Mouse (Mus musculus) heart, adult 8-10 months (tissue): ENCODE data around the gene Ctsw. TPM values are rescaled to one million over a fixed set of nuclear protein-coding genes. Genes with fewer than 3 reads are reported as not detected.

Experiments used
- DNase-seq: peaks from one replicate; pipeline ENCODE4 v3.0.0; 2022; ENCODE audit warnings: low spot score
- total RNA-seq, 4 experiments: library from RNA; stranded (reverse); gene quantifications; 2 replicates each; pipeline ENCODE4 v1.2.4; 2022

The Ctsw gene
- total RNA-seq, 4 experiments from 2014 or later = 0.29 to 0.38 (median 0.37) TPM; not detected in 1

DNA sequence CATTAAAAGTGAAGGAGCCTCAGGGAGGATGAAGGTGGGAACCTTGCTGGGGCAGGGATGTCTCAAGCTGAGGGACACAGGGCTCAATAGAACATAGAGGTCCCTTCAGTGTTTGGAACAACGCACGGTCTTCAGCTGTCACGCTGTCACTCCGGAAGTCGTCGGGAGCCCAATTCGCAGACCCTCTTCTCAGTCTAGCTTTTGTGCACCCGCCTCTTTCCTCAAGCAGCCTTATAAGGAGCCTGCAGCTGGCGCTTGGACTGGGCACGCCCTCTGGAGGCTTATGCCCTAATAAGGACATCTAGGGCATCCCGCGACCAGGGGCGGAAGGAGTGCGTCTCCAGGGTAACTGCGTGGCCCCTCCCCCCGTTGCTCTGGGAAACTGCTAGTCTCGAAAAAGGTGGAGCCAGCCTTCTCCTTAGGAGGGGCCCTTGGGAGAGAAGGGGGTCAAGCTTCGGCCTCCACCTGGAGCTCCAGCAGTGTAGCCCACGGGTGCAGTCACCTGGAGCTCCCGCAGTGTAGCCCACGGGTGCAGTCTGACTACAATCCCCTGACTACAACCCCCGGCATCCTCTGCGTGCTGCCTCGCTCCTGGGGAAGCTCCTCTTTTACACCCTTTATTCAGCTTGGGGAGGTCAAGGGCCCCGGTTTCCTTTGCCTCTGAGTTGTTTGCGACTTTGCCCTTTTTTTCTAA, 20.7 kb upstream of the Ctsw start:
- peak; percentile 97 for DNase-seq

DNA sequence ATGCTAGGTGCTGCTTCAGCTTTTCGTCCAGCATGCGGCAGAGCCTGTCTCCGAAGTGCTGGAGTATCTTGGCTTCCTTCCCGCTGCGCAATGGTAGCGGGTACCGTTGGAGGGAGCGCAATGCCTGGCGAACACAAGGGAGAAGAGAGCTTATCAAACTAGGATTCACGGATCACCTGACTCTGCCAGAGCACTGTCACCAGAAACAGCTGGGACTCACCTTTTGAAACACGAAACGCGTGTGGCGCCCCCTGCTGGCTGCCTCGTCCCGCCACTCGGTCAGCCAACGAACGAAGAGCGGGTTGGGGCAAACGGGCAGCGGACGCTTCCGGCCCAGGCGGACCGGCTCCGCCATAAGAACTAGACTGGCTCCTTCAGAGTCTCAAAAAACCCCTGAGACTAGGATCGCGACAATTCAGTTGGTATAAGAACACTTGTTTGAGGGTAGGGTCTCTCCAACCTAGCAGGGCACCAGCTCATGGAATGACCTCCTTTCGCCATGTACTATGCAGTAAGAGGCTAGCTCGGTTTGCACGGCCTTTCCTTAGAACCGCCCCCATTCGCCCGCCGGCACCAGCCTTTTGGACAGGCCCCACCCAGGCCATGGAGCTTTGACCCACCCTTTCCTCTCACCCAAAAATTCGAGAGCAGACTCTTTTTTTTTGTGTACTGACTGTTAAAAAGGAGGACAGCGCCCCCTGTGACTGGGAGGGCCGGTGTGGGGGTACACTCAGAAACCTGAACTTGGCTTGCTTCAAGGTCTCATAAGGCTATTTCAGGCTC, 19.7 kb upstream of the Ctsw start, which contains the start of gene Mus81:
Mus81 (minus strand) TSS at position 635 of the 783 bp plus-strand sequence.
- peak; percentile 98 for DNase-seq

DNA sequence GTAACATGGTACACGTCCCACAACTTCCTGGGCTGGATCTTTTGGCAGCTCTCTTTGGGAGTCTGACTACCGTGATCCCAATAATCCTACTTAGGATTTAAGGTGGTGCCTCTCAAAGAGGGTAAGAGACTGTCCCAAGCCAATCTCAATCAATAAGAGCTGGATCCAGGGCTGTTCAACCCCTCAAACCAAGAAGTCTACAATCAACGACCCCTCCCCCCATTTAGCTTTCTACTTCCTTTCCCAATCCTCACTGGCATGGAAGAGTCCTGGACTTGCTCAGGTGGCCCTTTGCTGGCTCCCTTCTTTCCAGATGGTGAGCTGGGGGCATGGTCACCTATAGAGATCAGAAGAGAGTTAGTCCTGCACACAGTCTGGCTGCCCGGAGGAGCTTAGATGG, 18.5 kb upstream of the Ctsw start:
- DNase-seq = no peak

DNA sequence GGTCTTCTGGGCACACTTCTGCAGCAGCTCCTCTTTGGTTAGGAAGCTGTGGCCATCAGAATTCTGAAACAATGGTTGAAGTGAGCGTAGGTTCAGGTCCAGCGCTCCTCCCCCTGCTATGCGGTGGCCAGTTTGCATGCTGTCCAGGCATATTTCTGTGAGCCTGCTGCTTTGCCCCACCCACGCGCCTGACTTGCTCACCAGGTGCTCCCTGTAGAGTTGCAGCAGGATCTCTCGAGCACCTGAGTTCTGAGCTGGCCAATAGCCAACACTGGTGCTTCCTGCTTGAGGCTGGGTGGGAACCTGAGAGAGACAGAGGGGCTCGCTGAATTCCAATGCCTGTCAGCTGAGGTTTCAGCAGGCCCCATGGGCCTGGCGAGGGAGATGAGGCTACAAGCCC, 18.0 kb upstream of the Ctsw start:
- no peak for DNase-seq

DNA sequence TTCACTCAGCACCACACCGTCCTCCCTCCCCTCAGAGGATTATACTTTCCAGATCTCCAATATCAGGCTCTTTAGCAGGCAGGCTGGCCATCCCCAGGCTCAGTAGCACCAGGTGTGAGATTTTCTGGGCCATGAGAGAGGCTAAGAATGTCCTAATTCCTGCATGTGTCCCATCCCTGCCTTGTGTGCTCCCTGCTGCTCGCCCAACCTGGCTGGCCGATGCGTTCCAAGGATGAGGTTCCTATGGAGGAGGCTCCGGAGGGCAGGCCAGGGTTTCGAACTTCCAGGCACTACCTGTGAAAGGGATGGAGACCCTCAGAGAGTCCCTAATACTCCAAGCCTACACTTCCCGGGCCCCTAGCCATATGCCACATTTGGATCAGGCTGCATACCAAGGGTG, 17.5 kb upstream of the Ctsw start:
- DNase-seq = no peak

DNA sequence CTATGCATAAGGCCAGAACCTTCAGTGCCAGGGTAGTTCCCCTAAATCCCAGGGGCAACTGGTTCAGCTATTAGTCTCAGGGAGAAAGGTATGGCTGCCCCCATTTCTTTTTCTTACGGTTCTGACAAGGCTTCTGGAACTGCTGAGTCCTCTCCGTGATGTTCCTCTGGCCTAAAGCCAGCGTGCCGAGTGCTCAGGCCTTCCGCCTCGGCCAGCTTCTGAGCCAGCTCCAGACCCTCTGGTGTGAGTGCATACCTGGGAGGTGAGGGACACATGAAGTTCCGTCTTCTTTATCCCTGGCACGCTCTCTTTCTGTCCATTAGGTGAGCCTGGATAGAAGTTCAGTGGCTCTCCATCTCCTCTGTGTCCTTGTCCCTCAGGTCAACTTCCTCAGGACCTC, 17.1 kb upstream of the Ctsw start:
- no peak for DNase-seq

DNA sequence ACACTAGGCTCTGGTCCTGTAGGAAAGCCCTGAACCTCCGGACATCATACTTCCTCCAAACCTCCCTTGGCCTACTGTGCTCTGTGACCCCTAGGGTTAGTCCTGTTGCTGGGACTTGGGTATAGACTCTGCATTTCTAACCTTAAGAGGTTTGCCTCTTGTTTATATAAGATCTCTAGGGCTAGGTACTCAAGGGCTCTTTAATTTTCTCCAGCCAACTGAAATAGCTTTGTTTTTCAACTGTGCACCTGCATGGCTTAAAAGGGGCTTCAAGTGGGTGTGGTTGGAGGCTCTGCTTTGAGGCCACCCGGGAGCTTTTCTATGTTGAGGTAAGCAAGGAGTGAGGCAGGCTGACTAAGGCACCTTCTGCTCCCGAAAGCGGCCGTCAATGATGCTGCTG, 16.2 kb upstream of the Ctsw start:
- no peak for DNase-seq

DNA sequence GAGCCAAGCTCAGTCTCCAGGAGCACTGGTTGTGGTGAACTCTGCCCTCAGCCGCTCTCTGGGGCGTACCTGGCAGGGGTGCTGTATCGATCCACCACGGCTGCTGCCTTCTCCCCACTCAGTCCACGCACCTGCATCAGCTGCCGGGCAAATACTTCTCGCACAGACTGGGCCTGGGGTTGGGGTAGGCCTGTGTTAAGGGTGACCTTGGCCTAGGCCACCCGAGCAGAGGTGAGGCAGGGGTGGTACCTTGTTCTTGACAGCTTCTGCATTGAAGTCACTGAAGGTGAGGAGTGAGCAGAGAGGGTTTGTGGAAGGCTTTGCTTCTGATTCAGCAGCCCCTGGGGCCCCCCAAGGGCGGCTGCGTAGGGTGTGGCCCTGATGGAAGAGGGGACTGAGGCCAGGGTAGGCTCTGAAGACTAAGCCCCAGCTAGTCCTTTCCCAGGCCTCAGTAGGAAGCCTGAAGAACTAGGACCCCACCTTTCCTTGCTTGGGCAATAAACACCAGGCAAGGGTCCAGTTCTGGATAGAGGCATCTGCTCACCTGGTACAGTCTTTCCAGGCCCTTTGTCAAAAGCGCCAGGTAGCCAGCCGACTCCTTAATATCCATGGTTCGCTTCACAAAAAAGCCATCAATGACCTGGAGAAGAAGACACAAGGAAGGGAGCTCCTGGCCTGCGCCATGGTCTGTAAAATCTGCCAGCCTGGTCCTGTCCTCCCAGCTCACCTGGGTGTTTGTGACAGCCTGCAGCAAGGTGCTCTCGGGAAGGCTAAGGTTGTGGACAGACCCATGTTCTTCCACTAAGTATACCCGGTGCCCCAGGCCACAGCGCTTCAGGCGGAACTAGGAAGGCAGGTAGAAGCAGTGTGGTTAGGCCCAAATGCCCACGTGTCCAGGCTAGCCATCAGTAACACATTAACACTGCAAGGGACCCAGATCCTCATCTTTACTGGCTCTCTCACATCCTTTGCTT, 15.4 kb upstream of the Ctsw start:
- no peak for DNase-seq

DNA sequence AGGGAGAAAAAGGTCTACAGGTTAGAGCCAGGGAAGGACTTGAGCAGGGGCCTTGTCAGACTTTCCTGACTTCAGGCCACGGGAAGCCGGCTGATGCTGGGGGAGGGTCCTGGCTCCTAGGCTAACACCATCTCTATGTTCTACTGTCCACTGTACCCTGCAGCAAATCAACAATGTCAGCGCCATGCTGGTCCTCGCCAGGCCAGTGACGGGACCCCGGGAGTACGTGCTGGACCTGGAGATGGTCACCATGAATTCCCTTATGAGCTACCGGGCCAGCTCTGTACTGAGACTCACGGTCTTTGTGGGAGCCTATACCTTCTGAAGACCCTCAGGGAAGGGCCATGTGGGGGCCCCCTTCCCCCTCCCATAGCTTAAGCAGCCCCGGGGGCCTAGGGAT, 13.1 kb upstream of the Ctsw start:
- DNase-seq = no peak

DNA sequence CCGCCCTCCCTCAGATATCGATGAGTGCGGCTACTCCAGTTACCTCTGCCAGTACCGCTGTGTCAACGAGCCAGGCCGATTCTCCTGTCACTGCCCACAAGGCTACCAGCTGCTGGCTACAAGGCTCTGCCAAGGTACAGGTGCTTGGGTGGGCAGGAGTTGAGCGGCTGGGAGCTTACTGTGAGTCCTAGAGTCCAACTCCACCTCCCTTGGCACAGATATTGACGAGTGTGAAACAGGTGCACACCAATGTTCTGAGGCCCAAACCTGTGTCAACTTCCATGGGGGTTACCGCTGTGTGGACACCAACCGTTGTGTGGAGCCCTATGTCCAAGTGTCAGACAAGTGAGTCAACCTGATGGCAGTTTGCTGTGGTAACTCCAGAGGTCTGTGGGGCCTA, 11.7 kb upstream of the Ctsw start:
- DNase-seq = no peak

DNA sequence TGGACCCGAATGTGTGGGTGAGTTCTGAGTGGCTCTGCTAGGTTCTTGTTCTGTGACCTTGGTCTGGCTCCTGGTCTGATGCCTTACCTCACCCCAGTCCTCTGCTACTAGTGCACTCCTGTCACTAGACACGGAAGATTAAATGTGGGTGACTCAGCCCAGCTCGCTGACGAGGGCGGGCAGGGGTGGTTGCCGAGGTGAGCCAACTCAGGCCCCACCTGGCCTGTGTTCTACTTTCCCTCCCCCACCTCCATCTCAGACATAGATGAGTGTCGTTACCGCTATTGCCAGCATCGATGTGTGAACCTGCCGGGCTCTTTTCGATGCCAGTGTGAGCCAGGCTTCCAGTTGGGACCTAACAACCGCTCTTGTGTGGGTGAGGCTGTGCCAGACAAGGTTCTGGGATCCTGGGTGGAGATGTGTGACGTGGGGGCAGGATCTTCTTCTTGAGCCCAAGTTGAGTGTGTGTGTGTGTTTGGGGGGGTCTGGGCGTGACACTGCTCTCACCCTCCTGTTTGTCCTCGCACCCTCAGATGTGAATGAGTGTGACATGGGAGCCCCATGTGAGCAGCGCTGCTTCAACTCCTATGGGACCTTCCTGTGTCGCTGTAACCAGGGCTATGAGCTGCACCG, 9.5 kb upstream of the Ctsw start:
- DNase-seq = no peak

DNA sequence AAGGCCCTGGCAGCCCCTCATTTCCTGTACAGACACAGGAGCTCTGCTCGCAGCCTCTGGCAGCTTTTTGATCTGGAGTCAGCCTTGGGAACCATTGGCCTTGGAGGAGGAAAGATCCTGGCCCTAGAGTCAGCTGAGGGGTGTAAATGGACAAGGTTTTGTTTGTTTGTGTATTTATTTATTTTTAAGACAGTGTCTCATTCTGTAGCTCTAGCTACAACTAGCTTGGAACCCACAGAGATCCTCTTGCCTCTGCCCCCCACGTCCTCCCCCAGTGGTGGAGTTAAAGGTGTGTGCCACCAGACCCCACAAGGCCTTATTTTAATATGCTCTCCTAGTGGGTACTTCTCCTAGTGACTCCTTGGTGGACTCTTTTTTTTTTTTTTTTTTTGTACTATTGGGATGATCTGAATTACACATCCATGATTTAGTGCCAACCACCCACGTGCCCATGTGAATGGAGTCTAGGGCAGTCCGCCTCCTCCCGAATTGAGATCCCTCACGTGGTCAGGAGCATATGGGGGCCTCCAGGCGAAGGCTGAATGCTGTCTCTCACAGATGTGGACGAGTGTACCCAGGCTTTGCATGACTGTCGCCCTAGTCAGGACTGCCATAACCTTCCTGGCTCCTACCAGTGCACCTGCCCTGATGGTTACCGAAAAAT, 8.8 kb upstream of the Ctsw start:
- DNase-seq = no peak

DNA sequence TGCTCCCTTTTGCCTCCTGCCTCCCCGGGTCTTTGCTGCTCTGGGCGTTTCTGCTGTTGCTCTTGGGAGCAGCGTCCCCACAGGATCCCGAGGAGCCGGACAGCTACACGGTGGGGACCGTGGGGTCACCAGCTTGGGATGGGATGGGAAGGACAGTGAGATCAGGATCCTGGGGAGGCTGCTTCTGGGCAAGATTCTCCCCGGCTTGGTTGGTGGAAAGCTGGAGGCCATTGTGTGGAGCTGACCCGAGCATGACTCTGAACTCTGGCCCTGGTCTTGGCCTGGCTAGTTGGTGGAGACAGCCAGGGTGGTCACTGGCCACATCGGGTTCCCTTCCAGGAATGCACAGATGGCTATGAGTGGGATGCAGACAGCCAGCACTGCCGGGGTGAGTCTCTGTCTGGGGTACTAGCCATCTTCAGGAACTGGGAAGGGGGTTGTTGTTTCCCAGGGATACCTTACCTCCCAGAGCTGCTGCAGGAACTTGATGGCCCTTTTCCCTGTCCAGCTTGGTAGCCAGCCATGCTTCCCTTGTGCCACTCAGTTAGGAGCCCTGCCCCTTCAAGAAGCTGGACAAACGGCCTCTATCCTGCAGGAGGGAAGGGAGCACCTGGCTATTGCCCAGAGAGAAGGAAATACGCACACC, 6.9 kb upstream of the Ctsw start:
- DNase-seq = no peak

DNA sequence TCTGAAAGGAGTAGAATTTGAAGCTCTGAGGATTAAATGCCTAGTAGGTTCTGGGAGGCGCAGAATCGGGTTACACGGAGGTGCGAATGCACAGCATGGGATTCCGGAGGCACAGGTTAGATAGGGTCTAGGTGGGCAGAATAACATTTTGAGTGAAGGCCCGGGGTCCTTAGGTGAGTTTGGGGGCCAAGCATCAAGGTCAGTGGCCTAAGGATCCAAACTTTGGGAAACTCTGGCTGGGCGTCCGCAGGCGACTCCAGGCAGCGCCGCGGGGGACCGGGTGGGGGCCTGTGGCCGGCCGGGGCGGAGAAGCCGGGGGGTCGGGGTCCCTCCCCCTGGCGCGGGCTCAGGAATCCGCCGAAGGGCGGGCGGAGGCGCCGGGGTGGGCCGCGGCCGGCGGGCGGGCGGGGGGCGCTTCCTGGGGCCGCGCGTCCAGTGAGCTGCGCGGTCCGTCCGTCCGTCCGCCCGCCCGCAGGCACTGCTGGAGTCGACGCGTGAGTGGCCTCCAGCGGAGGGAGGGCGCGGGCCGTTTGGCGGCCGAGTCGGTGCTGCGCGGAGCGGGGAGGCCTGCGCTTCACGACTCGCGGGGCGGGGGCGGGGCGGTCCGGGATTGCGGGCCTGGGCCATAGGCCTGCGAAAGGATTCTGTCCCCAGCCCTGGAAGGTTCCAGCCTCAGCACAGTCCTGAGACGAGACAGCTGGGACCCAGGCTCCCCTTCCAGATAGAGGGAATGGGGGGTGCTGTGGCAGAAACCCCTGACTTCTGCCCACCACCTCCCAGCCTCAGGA, 6.2 kb upstream of the Ctsw start:
- no peak for DNase-seq

DNA sequence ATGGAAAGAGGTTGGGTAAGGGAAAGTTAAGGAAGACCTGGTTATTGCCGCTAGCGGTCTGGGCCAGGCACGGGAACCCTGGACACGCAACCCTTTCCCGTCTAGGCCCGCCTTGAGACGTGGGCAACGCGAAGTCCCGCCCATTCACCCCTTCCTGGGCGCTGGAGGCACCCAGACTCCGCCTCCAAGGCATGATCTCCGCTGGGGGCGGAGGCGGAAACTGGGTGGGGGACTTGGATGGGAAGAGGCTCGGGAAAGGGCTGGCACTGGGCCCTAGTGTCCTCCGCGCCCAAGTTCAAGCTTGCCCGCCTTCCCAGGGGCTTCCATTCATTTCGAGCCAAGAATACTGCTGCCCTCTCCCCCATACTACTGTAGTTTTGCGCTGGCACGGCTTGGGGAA, 5.4 kb upstream of the Ctsw start, which contains the start of gene Efemp2:
Efemp2 (plus strand) TSS at position 235 of the 400 bp plus-strand sequence.
- DNase-seq = peak; percentile 85

DNA sequence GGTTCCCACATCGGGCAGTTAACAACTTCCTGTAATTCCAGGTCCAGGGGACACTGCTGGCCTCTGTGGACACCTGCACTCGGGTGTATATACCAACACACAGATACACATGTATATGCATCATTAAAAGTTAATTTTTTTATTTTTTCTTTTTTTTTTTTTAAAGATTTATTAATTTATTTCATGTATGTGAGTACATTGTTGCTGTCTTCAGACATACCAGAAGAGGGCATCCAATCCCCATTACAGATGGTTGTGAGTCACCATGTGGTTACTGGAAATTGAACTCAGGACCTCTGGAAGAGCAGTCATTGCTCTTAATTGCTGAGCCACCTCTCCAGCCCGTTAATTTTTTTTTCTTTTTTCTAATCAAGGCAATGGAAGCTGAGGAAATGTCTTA, 4.5 kb upstream of the Ctsw start:
- DNase-seq = no peak

DNA sequence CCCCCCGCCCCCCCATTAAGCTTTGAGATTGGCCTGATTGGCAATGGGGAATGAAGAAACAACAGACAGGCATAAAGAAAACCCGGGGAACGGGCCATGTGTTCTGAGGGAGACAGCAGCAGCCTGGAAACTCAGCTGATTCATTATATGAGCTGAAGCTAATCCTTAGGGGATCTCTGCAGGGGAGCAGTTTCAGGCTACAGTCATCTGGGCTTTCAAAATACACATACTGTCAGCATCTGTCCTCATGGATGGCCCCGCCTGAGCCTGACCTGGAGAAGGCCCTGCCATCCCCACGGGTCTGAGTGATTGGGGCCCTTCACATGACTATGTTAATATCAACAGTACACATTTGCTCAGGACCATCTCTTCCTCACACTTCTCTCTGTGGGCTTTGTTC, 3.5 kb upstream of the Ctsw start:
- DNase-seq = no peak

DNA sequence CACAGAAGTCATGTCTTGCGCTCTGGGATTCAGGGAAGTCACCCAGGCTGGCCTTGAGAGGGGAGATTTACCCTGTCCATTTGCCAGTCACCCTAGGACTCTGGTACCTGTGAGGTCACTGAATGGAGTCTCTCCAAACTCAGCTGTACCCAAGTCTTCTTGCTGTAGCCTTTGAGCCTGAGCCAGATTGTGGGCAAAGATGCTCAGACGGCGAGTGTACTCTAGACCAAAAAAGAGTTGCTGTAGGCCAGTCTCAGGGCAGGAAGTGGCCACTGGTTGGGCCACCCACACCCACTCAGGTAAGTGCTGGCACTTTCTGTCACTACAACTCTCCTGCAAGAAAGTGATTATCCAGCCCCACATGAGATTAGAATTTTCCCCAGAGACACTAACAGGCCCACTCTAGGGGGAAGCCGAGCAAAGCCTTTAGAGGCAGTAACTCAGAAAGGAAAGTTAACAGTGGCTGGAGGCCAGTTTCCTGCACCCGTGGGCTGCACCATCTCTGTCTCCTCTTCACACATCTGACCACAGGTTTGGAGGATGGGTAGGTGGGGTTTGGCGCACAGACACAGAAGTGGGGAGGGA, 1.3 kb downstream of the Ctsw start:
- DNase-seq = no peak

DNA sequence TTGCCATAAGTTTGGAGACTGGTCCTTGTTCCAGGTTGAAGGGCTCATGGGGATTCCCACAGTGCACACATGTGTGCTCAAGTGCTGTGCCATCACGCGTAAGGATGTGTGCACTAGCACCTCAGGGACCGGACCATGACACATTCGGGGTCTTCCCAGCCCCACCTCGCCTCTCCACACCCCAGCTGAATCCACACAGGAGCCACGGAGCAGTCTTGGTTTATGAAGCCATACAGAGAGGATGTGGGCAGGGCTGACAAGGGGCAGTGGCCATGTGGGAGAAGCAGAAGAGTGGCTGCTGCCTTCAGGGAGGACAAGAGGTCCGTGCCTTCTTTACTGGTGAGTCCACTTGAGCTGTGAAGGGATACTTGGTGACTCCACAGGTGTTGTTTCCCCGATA, 3.3 kb downstream of the Ctsw start:
- DNase-seq = no peak
